Mouse (Mus musculus) MEL (cell line): ENCODE data around the gene Olfr1389.
"Not testable (repeated sequence)": the region's sequence is repeated elsewhere in the genome, so short reads cannot be mapped to it uniquely, and the experiment has no call there.

Experiments
- CHD1 ChIP-seq: IDR thresholded peaks from 2 replicates; pipeline ENCODE4 v1.6.1; 2012; ENCODE audit warnings: low read depth, mild to moderate bottlenecking, inconsistent platforms, low read length, improper control_type of control experiment
- CTCF ChIP-seq, 3 experiments: IDR thresholded peaks in 2 of 3; conservative IDR thresholded peaks in 1 of 3; 2 replicates each; pipeline ENCODE4 v1.5.1; 2011 to 2012; ENCODE audit warnings: low read length in 3 of 3, low read depth in 2 of 3, mild to moderate bottlenecking in 2 of 3, improper control_type of control experiment in 1 of 3, inconsistent platforms in 1 of 3, mixed read lengths in 1 of 3, moderate library complexity in 1 of 3; ENCODE audit not compliant: control insufficient read depth in 1 of 3, insufficient read depth in 1 of 3, poor library complexity in 1 of 3, severe bottlenecking in 1 of 3
- HCFC1 ChIP-seq: IDR thresholded peaks from 2 replicates; pipeline ENCODE4 v1.6.1; 2012; ENCODE audit warnings: low read depth, mild to moderate bottlenecking, inconsistent platforms, low read length, improper control_type of control experiment, moderate library complexity
- KAT2A ChIP-seq: conservative IDR thresholded peaks from 2 replicates; pipeline ENCODE4 v1.6.1; 2012; ENCODE audit warnings: low read depth, low read length, improper control_type of control experiment, inconsistent platforms
- MYB ChIP-seq: IDR thresholded peaks from 2 replicates; pipeline ENCODE4 v1.6.1; 2011; ENCODE audit warnings: mild to moderate bottlenecking, low read depth, low read length, improper control_type of control experiment
- MYC ChIP-seq: IDR thresholded peaks from 2 replicates; pipeline ENCODE4 v1.6.1; 2011; ENCODE audit warnings: low read depth, mild to moderate bottlenecking, low read length, improper control_type of control experiment, moderate library complexity
- POLR2A ChIP-seq, 2 experiments: IDR thresholded peaks; 2 replicates each; pipeline ENCODE4 v1.6.1; 2011 to 2012; ENCODE audit warnings: low read length in 2 of 2, mild to moderate bottlenecking in 2 of 2, control low read depth in 1 of 2, improper control_type of control experiment in 1 of 2, low read depth in 1 of 2, moderate library complexity in 1 of 2; ENCODE audit not compliant: control insufficient read depth in 1 of 2, insufficient read depth in 1 of 2, poor library complexity in 1 of 2
- RCOR1 ChIP-seq: IDR thresholded peaks from 2 replicates; pipeline ENCODE4 v1.6.1; 2012; ENCODE audit warnings: low read depth, mild to moderate bottlenecking, inconsistent platforms, low read length, improper control_type of control experiment
- USF2 ChIP-seq, 2 experiments: IDR thresholded peaks; 2 replicates each; pipeline ENCODE4 v1.6.1; 2011 to 2012; ENCODE audit warnings: improper control_type of control experiment in 2 of 2, low read length in 2 of 2, borderline replicate concordance in 1 of 2, inconsistent platforms in 1 of 2, low read depth in 1 of 2, mild to moderate bottlenecking in 1 of 2; ENCODE audit not compliant: insufficient read depth in 1 of 2
- ZC3H11A ChIP-seq: IDR thresholded peaks from 2 replicates; pipeline ENCODE4 v1.6.1; 2012; ENCODE audit warnings: low read depth, mild to moderate bottlenecking, inconsistent platforms, low read length, improper control_type of control experiment

GRCm38 (mm10) chr11:49392707-49393106 is 30.2 kb upstream of the Olfr1389 start:
- TF ChIP-seq CTCF (IDR thresholded peaks at IDR 0.05 in 2 of 3, conservative IDR thresholded peaks at IDR 0.05 in 1 of 3; ENCODE audit: control insufficient read depth in 1 of 3, insufficient read depth in 1 of 3, low read depth in 2 of 3, low read length in 3 of 3, poor library complexity in 1 of 3, severe bottlenecking in 1 of 3); HCFC1; POLR2A (IDR thresholded peaks at IDR 0.05; ENCODE audit: control insufficient read depth in 1 of 2, insufficient read depth in 1 of 2, low read depth in 1 of 2, low read length in 2 of 2, poor library complexity in 1 of 2); USF2 (IDR thresholded peaks at IDR 0.05; ENCODE audit: borderline replicate concordance in 1 of 2, insufficient read depth in 1 of 2, low read depth in 1 of 2, low read length in 2 of 2); MYB; RCOR1; ZC3H11A; CHD1; KAT2A; MYC: not testable (repeated sequence)
